Mouse (Mus musculus) liver (tissue): ENCODE measurements around the gene Stk11.

Source experiments
- DNase-seq: peaks from one replicate; pipeline ENCODE4 v3.0.0-alpha.2; 2020; ENCODE audit warnings: mixed read lengths

The Stk11 gene

GRCm38 (mm10) chr10:80173358-80173757, 57.8 kb downstream of the Stk11 start:
- no peak for DNase-seq

DNA sequence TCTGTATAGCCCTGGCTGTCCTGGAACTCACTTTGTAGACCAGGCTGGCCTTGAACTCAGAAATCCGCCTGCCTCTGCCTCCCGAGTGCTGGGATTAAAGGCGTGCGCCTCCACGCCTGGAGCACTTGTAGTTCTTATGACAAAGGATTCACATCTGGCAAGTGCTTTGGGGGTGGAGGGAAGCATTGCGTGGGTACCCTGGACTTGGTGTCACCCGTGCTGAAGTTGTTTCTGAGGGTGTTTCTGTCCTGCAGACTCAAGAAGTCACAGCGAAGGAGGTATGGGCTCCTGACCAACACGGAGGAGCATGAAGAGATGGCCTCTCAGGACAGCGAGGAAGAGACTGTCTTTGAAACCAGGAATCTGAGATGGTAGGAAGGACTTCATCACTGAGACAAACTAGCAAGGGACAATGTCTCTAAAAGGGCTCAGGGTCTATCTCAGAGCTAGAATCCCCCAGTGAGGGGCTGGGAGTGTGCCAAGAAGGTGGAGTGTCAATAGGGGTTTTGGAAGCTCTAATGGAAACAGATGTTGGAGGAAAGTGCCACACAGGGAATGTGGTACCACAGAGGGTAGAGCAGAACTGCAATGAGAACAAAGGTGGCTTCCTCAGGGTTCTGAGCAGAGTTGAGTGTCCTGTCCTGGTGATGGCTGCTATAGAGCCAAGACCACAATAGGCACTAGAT, 58.5 kb downstream of the Stk11 start:
- no peak for DNase-seq

GRCm38 (mm10) chr10:80174705-80175104, 59.1 kb downstream of the Stk11 start:
- peak; percentile 79 for DNase-seq

DNA sequence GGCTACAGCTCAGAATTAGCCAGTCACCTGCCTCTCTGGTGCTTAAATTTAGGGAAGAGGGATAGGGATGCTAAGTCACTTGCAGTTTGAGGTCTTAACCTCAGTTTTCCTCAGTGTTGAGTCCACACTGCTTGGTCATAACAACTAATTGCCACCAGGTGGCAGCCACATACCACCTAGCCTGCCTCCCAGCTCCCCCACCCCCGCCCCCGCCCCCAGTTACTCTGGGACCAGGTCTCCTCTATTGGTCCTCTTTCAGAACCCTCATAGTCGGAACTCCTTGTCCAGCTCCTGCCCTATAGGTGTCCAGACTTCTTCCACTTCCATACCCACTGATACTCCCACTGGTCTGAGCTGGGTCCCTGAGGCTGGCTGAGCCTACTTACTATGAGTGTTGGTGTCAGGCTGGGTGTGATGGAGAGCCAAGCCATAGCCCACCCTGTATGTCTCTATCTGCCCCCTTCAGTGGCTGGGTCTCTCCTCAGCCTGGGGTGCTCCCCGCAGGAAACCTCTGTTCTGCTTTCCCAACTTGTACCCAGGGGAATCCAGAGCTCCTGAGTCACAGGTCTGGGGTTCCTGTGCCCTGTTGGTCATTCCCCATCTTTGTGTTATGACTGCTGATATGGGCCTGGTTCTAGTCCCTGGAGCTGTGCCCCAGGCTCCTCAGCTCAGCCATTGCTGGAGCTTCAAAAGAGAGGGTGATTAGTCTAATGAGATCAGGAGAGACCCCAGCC, 60.1 kb downstream of the Stk11 start:
- no peak for DNase-seq

DNA sequence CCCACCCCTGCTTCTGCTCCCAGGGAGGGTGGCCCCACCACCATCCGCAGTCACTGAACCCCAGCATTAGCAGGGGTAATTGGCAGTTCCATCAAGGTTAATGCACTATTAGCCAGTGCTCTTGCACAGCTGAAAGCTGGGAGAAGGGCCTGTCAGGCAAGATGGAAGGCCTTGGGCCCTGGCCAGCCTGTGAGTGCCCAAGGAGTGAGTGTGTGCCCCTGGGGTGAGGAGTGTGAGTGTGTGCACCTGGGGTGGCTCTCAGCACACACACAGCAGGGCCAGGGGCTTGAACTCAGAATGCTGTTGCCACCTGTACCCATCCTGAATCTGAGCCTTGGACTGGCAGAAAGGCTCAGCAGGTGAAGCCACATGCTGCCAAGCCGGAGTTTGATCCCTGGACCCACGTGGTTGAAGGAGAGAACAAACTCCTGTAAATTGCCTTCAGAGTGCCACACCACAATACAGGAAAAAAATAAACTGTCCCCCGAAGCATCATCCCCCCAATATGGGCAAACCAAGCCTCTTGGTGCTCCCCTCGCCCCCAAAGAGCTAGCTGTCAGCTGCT, 60.7 kb downstream of the Stk11 start:
- no peak for DNase-seq

DNA sequence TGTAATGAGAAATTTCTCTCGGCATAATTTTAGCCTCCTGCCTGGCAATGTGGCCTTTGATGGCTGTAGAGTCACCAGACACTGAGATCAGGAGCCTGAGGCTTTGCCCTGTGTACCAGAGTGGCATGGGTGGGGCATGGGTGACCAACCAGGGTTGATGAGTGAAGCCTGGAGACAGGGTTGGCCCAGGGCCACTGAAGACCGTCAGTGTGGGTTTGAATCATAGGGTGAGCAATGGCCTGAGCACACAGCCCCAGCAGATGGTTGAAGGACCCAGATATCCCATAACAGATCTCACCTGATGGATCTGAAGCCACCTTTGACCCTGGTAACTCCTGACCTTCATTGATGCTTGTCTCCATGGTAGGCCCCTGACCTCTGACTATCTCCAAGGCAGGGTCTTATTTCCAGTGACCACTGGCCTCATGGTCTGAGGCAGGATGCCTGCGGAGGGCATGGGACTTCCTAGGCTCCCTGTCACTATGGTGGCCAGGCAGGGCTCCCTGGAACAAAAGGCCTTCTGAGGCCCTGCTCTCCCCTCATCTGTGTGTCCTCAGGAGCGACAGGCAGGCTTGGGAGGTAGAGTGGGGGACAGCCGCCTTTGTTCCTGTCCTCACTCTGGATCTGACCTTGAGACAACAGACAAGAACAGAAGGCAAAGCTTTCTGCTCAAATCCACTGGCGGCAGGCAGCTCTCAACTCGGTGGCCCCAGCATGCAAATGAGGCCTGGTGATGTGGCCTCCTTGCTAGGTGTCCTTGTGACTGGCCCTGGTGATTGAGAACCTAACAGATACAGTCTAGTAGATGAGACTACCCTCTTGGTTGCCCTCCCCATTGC, 62.1 kb downstream of the Stk11 start:
- no peak for DNase-seq

DNA sequence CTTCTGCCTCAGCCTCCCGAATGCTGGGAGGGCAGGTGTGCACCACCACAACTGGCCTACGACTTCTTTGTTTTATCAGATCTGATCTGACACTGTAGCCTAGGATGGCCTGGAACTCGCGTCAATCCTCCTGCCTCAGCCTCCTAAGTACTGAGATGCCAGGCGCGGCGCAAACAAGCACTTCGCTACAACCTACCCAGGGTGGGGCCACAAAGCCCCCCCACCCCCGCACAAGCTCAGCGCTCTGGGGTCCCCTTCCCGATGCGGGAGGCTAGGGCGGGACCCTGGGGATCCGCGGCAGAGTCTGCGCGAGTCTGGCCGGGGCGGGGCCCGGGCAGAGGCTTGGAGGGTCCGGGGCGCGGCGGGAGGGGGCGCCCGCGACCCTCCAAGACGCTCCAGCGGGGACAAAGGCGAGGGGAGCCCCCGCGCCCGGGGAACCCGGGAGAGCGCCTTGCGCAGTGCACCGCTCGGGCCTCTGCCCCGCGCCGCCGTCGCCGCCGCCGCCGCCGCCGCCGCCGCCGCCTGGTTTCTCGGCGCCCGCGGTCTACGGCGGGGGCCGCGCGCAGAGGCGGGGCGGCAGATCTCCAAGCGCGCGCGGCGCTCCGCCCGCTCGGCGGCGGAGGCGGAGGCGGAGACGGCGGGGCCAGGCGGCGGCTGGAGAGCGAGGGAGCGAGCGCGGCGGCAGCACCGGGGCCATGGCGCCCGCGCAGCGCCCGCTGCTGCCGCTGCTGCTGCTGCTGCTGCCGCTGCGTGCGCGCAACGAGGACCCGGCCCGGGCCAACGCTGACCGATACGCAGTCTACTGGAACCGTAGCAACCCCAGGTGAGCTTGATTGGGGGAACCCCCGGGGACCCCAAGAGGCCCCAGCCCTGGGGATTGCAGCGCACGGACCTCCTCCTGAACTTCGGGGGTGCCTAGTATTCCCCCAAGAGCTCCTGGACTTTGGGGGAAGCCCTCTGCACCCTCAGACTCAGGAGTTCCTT, 63.8 kb downstream of the Stk11 start, which contains the start of gene Efna2:
Efna2 (plus strand) TSS at position 415 of the 984 bp plus-strand sequence.
- no peak for DNase-seq
